Mouse (Mus musculus) embryonic facial prominence, embryonic 13.5 days (tissue): ENCODE data around the gene Spsb1. TPM values are rescaled to one million over a fixed set of nuclear protein-coding genes. Genes with fewer than 3 reads are reported as not detected.
A peak's percentile ranks its signal among the peaks of the same experiment; 100 is the strongest.

Source experiments
- ATAC-seq: fragments of 200-750 bp; cut with Nextera tagmentation; 2 replicates; pipeline ENCODE4 v1.8.0; 2017; ENCODE audit warnings: low read depth; ENCODE audit not compliant: insufficient number of reproducible peaks, insufficient read depth, low FRiP score, low TSS enrichment
- H3K27ac ChIP-seq: fragments of 300-500 bp; sonication (generic); 2 replicates; pipeline ENCODE4 v1.5.1; 2015; ENCODE audit warnings: moderate library complexity, mild to moderate bottlenecking, inconsistent platforms
- H3K27me3 ChIP-seq: fragments of 300-500 bp; sonication (generic); 2 replicates; pipeline ENCODE4 v1.6.1; 2015; ENCODE audit warnings: mild to moderate bottlenecking, inconsistent platforms
- H3K36me3 ChIP-seq: fragments of 300-500 bp; sonication (generic); 2 replicates; pipeline ENCODE4 v1.6.1; 2015; ENCODE audit warnings: mild to moderate bottlenecking, inconsistent platforms
- H3K4me1 ChIP-seq: fragments of 300-500 bp; sonication (generic); 2 replicates; pipeline ENCODE4 v1.6.1; 2015; ENCODE audit warnings: inconsistent platforms
- H3K4me2 ChIP-seq: fragments of 300-500 bp; sonication (generic); 2 replicates; pipeline ENCODE4 v1.6.1; 2015; ENCODE audit warnings: moderate library complexity, mild to moderate bottlenecking, inconsistent platforms
- H3K4me3 ChIP-seq: fragments of 300-500 bp; sonication (generic); 2 replicates; pipeline ENCODE4 v1.5.1; 2015; ENCODE audit warnings: mild to moderate bottlenecking, inconsistent platforms
- H3K9ac ChIP-seq: fragments of 300-500 bp; sonication (generic); 2 replicates; pipeline ENCODE4 v1.6.1; 2015; ENCODE audit warnings: mild to moderate bottlenecking, inconsistent platforms
- H3K9me3 ChIP-seq: fragments of 300-500 bp; sonication (generic); 2 replicates; pipeline ENCODE4 v1.6.1; 2016; ENCODE audit warnings: inconsistent platforms
- WGBS: fragments of 180-500 bp; shearing (Covaris S2); methylation state at CpG from one replicate; pipeline ENCODE4 v1.1.7; 2015; ENCODE audit warnings: mixed read lengths; 5-methylcytosine and 5-hydroxymethylcytosine counted together
- polyA plus RNA-seq: library from polyadenylated mRNA; unstranded; fragments of >200 nt; fragmentation: Nextera tagmentation; extraction: Ambion mirVana; gene quantifications from 2 replicates; pipeline ENCODE4 v1.2.1, GENCODE M21; 2015

Gene Spsb1
- polyA plus RNA-seq, 1 experiment from 2014 or later = 12.2 TPM

DNA sequence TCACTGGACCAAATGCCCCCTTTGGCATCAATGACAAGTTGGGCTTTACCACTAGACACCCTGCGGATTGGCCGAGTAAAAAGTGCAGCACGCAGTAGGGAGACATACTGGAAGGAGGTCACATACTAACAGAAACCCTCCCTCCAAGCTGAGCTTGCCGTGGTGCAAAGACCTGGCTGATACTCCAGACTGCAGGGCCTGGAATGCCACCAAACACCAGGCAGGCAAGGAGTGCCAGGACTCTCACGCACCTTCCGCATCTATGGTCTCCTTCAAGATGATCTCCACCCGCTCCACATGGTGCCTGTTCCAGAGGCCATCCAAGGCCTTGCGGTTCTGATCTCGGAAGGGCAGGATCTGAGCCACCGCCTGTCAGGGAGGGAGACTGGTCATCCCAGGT lies 39.4 kb upstream of the Spsb1 start:
- H3K27ac ChIP-seq = no peak overlapping the region
- ATAC-seq = no peak
- 0 out of 2 replicates have a peak, but pooled peaks cover 6% of the 10 kb centered on the region for H3K27me3 ChIP-seq
- H3K9me3 ChIP-seq = no peaks in the 10 kb centered on the region
- no peak overlapping the region for H3K4me3 ChIP-seq
- no peak overlapping the region for H3K4me2 ChIP-seq
- no peaks in the 10 kb centered on the region for H3K36me3 ChIP-seq
- 89% methylated on average over 10 of the region's 10 CpGs for WGBS
- no peak overlapping the region for H3K9ac ChIP-seq
- peaks cover 19% of the 10 kb centered on the region for H3K4me1 ChIP-seq

DNA sequence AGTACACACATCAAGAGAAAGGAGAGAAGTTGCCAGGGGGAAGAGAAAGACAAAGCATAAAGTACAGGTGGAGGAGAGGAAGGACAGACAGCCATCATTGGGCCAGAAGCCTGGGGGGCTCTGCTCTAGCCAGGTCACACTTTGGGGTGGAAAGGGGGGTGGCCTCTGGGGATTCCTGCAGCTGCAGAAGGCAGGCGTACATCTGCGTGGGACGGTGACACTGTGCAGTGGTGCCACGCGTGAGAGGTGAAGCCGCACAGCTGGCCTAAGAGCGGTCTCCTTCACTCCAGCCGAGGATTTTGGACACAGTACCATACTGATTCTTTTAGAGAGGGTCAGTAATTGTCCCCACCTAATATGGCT lies 37.8 kb upstream of the Spsb1 start:
- WGBS = 86% methylated on average over 8 of the region's 8 CpGs

DNA sequence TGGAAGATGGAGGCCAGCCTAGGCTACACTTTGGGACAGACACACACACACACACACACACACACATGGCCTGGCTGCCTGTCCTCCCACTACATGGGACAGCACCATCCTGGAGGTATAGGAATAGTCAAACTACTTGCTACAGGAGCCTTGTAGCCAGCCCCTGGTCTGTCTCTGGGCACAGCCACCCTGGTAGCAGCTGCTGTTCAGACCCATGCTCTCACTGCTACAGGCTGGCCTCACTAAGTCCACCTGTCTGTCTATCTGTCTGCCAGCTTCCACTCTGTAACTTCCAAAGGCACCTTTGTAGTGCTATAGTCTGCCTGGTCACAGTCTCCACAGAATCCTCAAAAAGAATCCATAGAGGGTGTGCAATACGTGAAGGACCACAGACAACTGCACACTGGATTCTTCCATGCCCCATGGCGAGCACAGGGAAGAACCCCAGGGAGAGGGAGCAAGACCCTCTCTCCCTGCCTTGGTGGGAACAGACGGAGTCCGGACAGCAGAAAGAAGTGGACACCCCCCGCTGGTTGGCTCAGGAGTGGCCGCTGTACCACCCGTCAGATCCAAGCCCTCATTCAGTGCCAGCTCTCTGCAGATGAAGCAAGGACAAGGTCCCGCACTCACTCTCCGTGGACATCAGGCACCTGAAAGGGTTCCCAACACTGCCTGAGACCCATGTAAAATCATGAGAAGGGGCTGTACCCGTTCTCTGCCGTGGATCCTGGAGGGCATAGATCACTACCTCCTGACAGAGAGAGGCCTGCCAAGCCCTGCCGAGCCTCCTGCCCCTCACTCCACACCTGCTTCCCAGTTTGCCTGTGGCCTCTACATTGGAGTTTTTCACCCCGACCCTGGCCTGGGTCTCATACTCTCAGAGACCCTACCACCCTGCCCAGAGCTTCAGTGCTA lies 37.2 kb upstream of the Spsb1 start:
- no peak overlapping the region for H3K4me2 ChIP-seq
- H3K27ac ChIP-seq = no peak overlapping the region
- no peak overlapping the region for H3K9ac ChIP-seq
- H3K4me1 ChIP-seq = peaks cover 28% of the 10 kb centered on the region
- no peaks in the 10 kb centered on the region for H3K36me3 ChIP-seq
- 81% methylated on average over 13 of the region's 13 CpGs for WGBS
- H3K27me3 ChIP-seq = 0 out of 2 replicates have a peak, but pooled peaks cover 6% of the 10 kb centered on the region
- no peak for ATAC-seq
- no peaks in the 10 kb centered on the region for H3K9me3 ChIP-seq
- no peak overlapping the region for H3K4me3 ChIP-seq

More for the DNA sequence above, 37.8 kb upstream of the Spsb1 start:
- no peak for ATAC-seq
- Histone ChIP-seq H3K4me3 (no peak overlapping the region), H3K27me3 (0 out of 2 replicates have a peak, but pooled peaks cover 6% of the 10 kb centered on the region), H3K4me1 (peaks cover 28% of the 10 kb centered on the region), H3K9me3 (no peaks in the 10 kb centered on the region), H3K27ac (no peak overlapping the region), H3K4me2 (no peak overlapping the region), H3K9ac (no peak overlapping the region), H3K36me3 (no peaks in the 10 kb centered on the region)

DNA sequence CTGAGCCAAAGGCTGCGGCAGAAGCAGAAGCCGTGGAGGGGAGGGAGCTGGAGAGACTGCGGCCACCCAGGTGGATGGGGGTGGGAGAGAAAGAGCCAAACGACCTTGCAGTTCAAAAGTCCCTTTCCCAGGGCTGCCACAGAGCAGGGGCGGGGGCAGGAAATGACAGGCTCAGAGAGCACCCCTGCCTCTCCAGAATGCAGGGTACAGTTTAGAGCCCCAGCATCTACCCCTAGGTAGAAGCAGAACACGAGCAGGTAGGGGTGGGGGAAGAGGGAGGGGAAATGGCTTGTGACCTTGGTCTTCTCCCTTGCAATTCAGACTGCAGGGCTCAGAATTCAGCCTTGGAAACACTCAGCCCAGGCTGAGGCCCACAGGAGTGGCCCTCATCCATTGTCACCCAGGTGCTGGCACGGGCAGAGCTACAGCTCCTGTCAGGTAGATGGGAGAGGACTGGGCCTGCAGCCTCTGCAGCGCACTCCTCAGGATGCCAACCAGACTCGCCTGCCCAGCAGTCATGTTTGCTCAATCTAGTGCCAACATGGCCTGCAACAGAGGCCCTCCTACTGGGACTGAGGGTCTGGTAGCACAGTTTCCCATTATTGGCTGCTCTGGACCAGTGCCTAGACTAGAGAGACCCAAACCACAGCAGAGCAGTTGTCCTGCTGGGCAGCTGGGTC lies 36.3 kb upstream of the Spsb1 start:
- Histone ChIP-seq H3K4me3 (no peak overlapping the region), H3K4me2 (no peak overlapping the region), H3K4me1 (peaks cover 28% of the 10 kb centered on the region), H3K27ac (no peak overlapping the region), H3K36me3 (no peaks in the 10 kb centered on the region), H3K9ac (peak overlapping the region; percentile 17), H3K9me3 (no peaks in the 10 kb centered on the region), H3K27me3 (0 out of 2 replicates have a peak, but pooled peaks cover 6% of the 10 kb centered on the region)
- ATAC-seq = no peak
- 32% methylated on average over 9 of the region's 9 CpGs for WGBS

DNA sequence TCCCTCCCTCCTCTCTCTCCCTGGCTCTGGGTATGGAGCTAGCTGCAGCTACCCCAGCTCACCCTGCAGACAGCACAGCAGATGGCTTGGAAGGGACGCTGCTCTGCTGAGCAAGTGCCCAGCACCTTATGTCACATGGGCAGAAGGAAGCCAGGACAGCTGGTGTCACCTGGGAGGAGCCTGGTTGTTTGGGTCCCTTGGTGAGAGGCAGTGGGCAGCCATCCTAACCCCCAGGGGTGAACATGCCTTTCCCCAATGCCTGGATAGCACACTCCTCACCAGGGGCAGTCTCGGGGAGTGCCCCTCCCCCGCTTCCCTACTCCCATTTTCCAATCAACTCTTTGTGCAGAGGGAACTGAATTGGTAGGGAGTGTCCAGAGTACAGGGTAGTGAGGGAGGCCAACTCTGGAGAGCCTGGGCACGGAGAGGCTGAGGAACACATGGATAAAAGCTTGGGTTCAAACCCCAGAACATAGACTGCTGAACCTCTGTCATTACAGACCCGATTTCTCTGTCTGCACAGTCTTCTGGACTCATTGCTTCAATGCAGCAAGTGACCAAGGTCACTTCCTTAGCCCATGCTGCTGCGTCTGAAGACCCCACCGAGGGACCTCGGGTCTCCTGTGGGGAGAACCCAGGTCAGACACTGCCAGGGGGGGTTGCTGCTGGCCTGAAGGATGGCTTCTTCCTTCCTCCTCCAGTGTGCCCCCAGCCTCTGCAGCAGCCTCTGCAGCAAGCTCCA lies 35.5 kb upstream of the Spsb1 start:
- Histone ChIP-seq H3K4me1 (peaks cover 28% of the 10 kb centered on the region), H3K9ac (peak overlapping the region; percentile 17), H3K27me3 (0 out of 2 replicates have a peak, but pooled peaks cover 6% of the 10 kb centered on the region), H3K4me3 (no peak overlapping the region), H3K36me3 (no peaks in the 10 kb centered on the region), H3K9me3 (no peaks in the 10 kb centered on the region), H3K27ac (no peak overlapping the region), H3K4me2 (no peak overlapping the region)
- WGBS = 14% methylated on average over 8 of the region's 8 CpGs
- ATAC-seq = no peak

DNA sequence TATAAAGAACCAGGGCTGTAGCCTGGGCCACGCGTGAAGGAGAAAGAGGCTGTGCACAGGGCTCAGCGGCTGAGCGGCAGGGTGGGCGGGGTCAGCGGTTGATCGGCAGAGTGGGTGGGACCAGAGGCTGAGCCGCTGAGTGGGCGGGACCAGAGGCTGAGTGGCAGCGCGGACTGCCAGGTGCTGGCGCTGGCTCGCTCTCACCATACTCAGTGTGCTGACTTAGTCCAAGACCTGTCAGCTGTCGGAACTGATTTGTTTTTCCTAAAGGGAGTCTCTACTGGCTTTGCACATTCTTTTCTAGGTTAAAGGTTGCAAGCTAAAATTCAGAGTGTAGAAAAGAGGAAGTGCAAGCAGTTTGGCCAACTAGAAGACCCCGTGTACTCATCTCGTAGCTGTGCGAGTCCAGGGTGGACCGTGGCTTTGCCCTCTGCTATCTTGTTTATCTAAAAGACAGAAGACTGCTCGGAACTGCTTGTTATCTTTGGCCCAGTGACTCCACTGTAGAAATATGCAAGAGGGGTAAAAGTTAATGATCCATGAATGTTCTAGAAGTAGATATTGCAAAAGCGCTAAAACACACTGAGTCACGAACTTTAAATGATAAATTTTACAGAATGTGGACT lies 34.2 kb upstream of the Spsb1 start:
- Histone ChIP-seq H3K9me3 (no peaks in the 10 kb centered on the region), H3K9ac (0 out of 2 replicates have a peak overlapping the region, but pooled peaks have one; percentile 6), H3K4me1 (peaks cover 28% of the 10 kb centered on the region), H3K27me3 (0 out of 2 replicates have a peak, but pooled peaks cover 6% of the 10 kb centered on the region), H3K4me2 (peak overlapping the region; percentile 58), H3K36me3 (no peaks in the 10 kb centered on the region; the same call in 1 of the 2 replicates), H3K4me3 (peak overlapping the region; percentile 25), H3K27ac (no peak overlapping the region)
- 8% methylated on average over 21 of the region's 21 CpGs for WGBS
- peak; percentile 84 for ATAC-seq

DNA sequence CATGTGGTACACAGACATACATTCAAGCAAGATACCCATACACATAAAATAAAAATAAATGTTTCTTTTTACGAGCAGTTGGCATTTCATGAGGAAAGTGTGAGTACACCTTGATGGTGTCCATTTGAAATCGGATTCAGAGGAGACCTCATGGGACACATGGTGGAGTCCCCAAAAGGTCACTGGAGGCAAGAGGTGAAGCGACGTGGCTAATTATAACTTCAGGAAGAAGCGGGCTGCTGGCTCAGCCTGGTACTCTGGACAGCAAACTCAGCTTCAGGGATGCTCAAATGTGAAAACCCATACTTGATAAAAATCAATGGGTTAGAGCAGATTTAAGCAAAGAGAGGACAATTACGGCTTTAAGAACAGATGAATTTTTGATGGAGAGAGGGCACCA lies 33.5 kb upstream of the Spsb1 start:
- Histone ChIP-seq H3K4me3 (no peak overlapping the region), H3K9me3 (no peaks in the 10 kb centered on the region)
- WGBS = 73% methylated on average over 6 of the region's 6 CpGs

DNA sequence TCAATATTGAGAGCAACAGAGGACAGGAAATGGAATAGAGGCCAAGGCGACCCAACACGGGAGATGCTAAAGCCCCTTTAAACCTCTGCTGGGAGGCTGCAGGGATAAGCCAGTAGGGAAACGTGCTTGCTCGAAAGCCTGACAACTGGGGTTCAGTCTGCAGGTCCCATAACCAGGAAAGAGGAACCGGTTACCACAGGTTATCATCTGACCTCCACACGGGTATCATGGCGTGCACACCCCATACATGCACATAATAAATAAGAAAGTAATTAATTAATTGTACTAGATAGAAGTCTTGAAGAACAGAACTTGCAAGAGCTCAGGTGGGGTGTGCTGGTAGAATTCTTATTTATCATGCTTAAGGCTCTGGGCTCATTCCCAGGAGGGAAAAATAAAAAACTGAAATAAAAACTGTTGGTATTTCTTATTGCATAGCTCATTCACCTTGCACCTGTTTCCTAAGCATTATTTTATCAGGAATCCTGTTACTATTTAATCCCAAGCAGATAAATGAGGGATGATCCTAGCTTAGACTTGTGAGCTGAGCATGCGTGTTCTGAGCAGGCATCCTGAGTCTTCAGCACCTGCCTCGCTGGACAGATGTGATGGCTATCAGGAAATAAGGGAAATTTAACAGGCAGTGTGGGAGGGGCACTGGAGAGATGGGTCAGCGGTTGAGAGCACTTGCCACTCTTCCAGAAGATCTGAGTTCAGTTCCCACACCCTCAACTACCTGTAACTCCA lies 32.0 kb upstream of the Spsb1 start:
- no peak for ATAC-seq
- Histone ChIP-seq H3K4me1 (peaks cover 28% of the 10 kb centered on the region), H3K4me2 (no peak overlapping the region), H3K36me3 (peaks cover 10% of the 10 kb centered on the region), H3K27me3 (0 out of 2 replicates have a peak, but pooled peaks cover 6% of the 10 kb centered on the region), H3K4me3 (no peak overlapping the region), H3K9me3 (no peaks in the 10 kb centered on the region), H3K9ac (no peak overlapping the region), H3K27ac (no peak overlapping the region)
- 77% methylated on average over 10 of the region's 10 CpGs for WGBS

More for the DNA sequence above, 33.5 kb upstream of the Spsb1 start:
- H3K27me3 ChIP-seq = 0 out of 2 replicates have a peak, but pooled peaks cover 6% of the 10 kb centered on the region
- no peak overlapping the region for H3K9ac ChIP-seq
- H3K4me2 ChIP-seq = peak overlapping the region; percentile 58
- ATAC-seq = no peak
- H3K27ac ChIP-seq = no peak overlapping the region
- H3K4me1 ChIP-seq = peaks cover 28% of the 10 kb centered on the region
- H3K36me3 ChIP-seq = peaks cover 7% of the 10 kb centered on the region

DNA sequence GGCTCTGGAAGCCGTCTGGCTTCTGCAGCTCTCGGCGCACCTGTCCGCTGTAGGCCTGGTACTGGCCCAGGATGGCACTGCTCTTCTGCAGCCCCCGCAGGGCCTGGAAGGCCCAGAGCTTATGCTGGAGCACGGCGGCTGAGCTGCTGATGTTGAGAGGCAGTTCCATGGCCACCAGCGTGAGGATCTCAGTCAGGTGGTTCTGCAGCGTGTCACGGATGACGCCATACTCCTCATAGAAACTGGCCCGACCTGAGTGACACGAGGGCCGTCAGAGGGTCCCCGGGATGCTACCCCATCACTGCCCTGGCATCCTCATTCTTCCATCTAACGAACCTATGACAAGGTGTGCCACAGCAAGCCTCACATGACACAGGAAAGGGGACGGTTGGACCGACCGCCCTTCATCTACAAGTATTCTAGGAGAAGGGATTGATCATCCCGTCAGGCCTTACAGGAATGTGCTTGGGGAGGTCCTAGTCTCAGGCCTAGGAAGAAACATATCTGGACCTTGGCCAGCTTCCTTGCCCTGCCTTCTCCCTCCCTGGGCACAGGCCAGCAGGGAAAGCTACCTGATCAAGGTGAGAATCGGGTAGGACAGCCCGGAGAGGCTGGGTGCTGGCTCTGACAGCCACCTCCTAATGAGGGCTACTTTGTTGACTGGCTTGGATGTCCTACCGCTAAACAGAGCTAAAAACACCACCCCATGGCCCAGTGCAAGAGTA lies 29.2 kb upstream of the Spsb1 start:
- 91% methylated on average over 23 of the region's 23 CpGs for WGBS
- Histone ChIP-seq H3K9me3 (no peaks in the 10 kb centered on the region), H3K4me3 (no peak overlapping the region), H3K4me2 (no peak overlapping the region), H3K36me3 (peaks cover 22% of the 10 kb centered on the region), H3K9ac (no peak overlapping the region), H3K27me3 (no peaks in the 10 kb centered on the region), H3K4me1 (peaks cover 23% of the 10 kb centered on the region), H3K27ac (no peak overlapping the region)
- ATAC-seq = no peak

DNA sequence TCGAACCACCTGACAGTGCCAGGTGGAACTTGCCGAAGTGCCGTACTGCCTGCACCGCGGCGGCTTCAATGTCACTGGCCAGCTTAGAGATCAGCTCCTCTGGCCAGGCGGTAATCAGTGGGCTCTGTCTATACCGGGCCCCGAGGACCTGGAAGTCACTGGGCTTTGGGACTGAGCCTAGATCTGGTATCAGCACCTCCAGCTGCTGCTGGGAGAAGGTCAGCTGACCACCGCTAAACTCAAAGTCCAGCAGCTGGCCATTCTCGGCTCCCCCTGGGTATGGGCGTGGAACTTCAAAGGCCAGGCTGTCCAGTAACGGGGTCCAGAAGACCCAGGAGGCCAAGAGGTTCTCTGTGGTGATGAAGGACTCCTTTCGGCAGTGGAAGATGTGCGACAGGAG lies 27.3 kb upstream of the Spsb1 start:
- Histone ChIP-seq H3K4me3 (no peak overlapping the region), H3K36me3 (peaks cover 22% of the 10 kb centered on the region), H3K4me2 (no peak overlapping the region), H3K9me3 (no peaks in the 10 kb centered on the region), H3K4me1 (peaks cover 33% of the 10 kb centered on the region), H3K27me3 (no peaks in the 10 kb centered on the region), H3K9ac (no peak overlapping the region), H3K27ac (no peak overlapping the region)
- WGBS = 80% methylated on average over 15 of the region's 15 CpGs
- ATAC-seq = no peak
